Mouse (Mus musculus): ENCODE results near the gene Gbf1. TPM values are rescaled to one million over a fixed set of nuclear protein-coding genes. Genes with fewer than 3 reads are reported as not detected.
A peak's percentile ranks its signal among the peaks of the same experiment; 100 is the strongest.

Gbf1 gene
- total and polyA plus RNA-seq, 2 experiments, result 25.7 to 58.1 TPM

DNA sequence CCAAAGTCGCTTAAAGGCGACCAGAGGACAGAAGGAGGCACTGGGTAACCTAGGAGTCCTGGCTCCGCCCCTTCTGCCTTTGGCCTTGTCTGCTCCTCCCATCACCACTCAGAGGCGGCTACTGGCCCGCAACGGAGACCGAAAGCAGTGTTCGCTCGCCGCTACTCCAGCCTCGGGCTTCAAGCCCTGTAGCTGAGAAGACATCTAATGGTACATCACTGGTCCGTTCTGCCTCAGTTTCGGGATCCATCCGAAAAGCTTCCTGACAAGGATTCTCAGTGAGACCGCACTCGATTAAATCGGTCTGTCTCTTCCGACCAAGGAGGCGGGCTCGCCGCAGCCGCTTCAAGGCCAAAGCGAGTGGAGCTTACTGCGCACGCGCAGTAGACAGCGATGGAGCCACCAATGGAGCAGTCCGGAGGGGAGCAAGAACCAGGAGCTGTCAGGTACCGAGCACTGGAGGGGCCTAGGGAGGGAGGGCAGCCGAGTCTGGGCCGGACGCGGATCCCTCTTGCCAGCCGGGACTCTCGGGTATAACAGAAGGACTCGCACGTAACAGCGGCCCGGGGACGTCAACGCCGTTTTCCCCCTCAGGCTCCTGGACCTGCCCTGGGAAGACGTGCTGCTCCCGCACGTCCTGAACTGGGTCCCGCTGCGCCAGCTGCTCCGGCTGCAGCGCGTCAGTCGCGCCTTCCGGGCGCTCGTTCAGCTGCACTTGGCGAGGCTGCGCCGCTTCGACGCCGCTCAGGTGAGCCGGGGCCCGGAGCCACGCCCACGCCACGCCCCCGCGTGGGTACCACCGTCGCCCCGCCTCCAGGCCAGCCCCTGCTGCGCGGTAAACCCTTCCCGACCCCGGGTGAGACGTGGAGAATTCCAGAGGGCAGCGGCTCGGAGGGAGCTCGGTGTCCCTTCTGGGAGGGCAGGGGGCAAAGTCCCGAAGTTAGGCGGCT, 176.0 kb downstream of the Gbf1 start, which contains the start of gene Fbxl15:
TSS of gene Fbxl15 (plus strand) at position 104 of the 950 bp plus-strand sequence.
- under 1% methylated on average over 81 of the region's 81 CpGs for WGBS
- Histone ChIP-seq H3K4me1 (ENCODE audit: control insufficient read depth, insufficient read depth, low read length) (peaks cover 9% of the 10 kb centered on the region), H3K4me3 (ENCODE audit: insufficient read depth, low read depth, low read length) (peak within 1 kb of the TSS; percentile 69), H3K9ac (ENCODE audit: low read depth, low read length) (peak within 1 kb of the TSS; percentile 75), H3K79me2 (ENCODE audit: control insufficient read depth, insufficient read depth, low read length) (no peaks in the 10 kb centered on the region), H3K36me3 (ENCODE audit: control insufficient read depth, insufficient read depth, low read length) (no peaks in the 10 kb centered on the region), H3K27me3 (ENCODE audit: control insufficient read depth, insufficient read depth, low read length) (peaks cover 3% of the 10 kb centered on the region; the same call in 1 of the 2 replicates), H3K27ac (replicated peaks; ENCODE audit: insufficient read depth, low read depth, low read length) (peak within 1 kb of the TSS; percentile 70)
- peak; percentile 83 for DNase-seq (ENCODE audit: extremely low read depth, low read depth, low spot score)
- TF ChIP-seq POLR2A (IDR thresholded peaks at IDR 0.05; ENCODE audit: extremely low read depth, insufficient read depth, low read length) (peak; percentile 31), CTCF (IDR thresholded peaks at IDR 0.05; ENCODE audit: low read depth, low read length) (no peak)

DNA sequence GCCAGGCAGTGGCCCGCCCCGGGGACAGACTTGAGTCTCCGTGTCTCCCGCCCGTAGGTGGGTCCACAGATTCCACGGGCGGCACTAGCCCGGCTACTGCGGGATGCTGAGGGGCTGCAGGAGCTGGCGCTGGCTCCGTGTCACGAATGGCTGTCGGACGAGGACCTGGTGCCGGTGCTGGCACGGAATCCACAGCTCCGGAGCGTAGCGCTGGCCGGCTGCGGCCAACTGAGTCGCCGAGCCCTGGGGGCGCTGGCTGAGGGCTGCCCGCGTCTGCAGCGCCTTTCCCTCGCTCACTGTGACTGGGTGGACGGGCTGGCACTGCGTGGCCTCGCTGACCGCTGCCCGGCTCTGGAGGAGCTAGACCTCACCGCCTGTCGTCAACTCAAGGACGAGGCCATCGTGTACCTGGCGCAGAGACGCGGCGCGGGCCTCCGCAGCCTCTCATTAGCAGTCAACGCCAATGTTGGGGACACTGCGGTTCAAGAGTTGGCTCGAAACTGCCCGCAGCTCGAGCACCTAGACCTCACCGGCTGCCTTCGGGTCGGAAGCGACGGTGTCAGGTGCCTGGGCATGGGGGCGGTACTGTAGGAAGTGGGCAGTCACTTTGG, 176.8 kb downstream of the Gbf1 start:
- Histone ChIP-seq H3K36me3 (ENCODE audit: control insufficient read depth, insufficient read depth, low read length) (no peaks in the 10 kb centered on the region), H3K9ac (ENCODE audit: low read depth, low read length) (peak overlapping the region; percentile 75), H3K79me2 (ENCODE audit: control insufficient read depth, insufficient read depth, low read length) (no peaks in the 10 kb centered on the region), H3K27me3 (ENCODE audit: control insufficient read depth, insufficient read depth, low read length) (peaks cover 3% of the 10 kb centered on the region; the same call in 1 of the 2 replicates), H3K27ac (replicated peaks; ENCODE audit: insufficient read depth, low read depth, low read length) (peak overlapping the region; percentile 70; the same call in 1 of the 2 replicates), H3K4me3 (ENCODE audit: insufficient read depth, low read depth, low read length) (peak overlapping the region; percentile 69), H3K4me1 (ENCODE audit: control insufficient read depth, insufficient read depth, low read length) (peaks cover 9% of the 10 kb centered on the region)
- peak; percentile 5 for DNase-seq (ENCODE audit: extremely low read depth, low read depth, low spot score)
- 4% methylated on average over 54 of the region's 54 CpGs for WGBS
- no peak for TF ChIP-seq CTCF (IDR thresholded peaks at IDR 0.05; ENCODE audit: low read depth, low read length)
- TF ChIP-seq POLR2A (IDR thresholded peaks at IDR 0.05; ENCODE audit: extremely low read depth, insufficient read depth, low read length), result no peak

DNA sequence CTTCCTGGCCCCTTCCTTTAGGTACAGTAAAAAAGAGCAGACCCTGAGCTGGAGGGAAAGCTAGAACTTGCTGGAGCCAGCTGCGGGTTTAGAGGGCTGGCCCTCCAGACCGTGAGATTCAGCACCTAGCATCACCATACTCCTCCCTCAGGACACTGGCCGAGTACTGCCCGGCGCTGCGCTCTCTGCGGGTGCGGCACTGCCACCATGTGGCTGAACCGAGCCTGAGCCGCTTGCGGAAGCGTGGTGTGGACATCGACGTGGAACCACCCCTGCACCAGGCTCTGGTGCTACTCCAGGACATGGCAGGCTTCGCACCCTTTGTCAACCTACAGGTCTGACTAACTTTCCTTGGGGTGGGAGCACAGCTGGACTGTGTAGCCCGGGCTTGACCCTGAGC, 177.6 kb downstream of the Gbf1 start:
- H3K4me3 ChIP-seq (ENCODE audit: insufficient read depth, low read depth, low read length), result no peak overlapping the region
- H3K4me1 ChIP-seq (ENCODE audit: control insufficient read depth, insufficient read depth, low read length), result peaks cover 9% of the 10 kb centered on the region
- no peak overlapping the region for H3K9ac ChIP-seq (ENCODE audit: low read depth, low read length)
- WGBS, result 5% methylated on average over 16 of the region's 16 CpGs
- DNase-seq (ENCODE audit: extremely low read depth, low read depth, low spot score), result peak; percentile 54
- TF ChIP-seq POLR2A (IDR thresholded peaks at IDR 0.05; ENCODE audit: extremely low read depth, insufficient read depth, low read length) (no peak), CTCF (IDR thresholded peaks at IDR 0.05; ENCODE audit: low read depth, low read length) (peak; percentile 95)
- no peak overlapping the region for H3K27ac ChIP-seq (replicated peaks; ENCODE audit: insufficient read depth, low read depth, low read length)
- H3K36me3 ChIP-seq (ENCODE audit: control insufficient read depth, insufficient read depth, low read length), result no peaks in the 10 kb centered on the region
- no peaks in the 10 kb centered on the region for H3K79me2 ChIP-seq (ENCODE audit: control insufficient read depth, insufficient read depth, low read length)
- peaks cover 3% of the 10 kb centered on the region; the same call in 1 of the 2 replicates for H3K27me3 ChIP-seq (ENCODE audit: control insufficient read depth, insufficient read depth, low read length)

DNA sequence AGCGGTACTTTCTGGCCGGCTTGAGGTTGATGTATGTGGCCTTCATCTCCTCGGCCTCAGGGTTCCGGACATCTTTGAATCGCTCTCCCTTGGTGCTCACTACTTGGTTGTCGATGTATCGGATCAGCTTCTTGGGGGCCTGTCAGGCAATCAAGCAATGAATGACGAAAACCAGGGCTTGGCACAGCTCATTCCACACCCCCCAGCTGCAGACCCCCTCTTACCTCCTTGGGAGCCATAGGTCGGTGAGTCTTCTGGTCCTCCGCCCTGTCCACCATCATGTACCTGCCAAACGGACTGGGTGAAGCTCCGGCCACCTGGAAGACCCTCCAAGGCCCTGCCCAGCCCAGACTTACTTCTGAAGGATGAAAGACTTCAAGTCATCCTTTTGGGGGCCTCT, 178.4 kb downstream of the Gbf1 start:
- Histone ChIP-seq H3K27me3 (ENCODE audit: control insufficient read depth, insufficient read depth, low read length) (peaks cover 3% of the 10 kb centered on the region; the same call in 1 of the 2 replicates), H3K36me3 (ENCODE audit: control insufficient read depth, insufficient read depth, low read length) (no peaks in the 10 kb centered on the region), H3K4me1 (ENCODE audit: control insufficient read depth, insufficient read depth, low read length) (peaks cover 9% of the 10 kb centered on the region), H3K9ac (ENCODE audit: low read depth, low read length) (no peak overlapping the region), H3K4me3 (ENCODE audit: insufficient read depth, low read depth, low read length) (no peak overlapping the region), H3K27ac (replicated peaks; ENCODE audit: insufficient read depth, low read depth, low read length) (no peak overlapping the region), H3K79me2 (ENCODE audit: control insufficient read depth, insufficient read depth, low read length) (no peaks in the 10 kb centered on the region)
- WGBS, result 92% methylated on average over 12 of the region's 12 CpGs
- TF ChIP-seq POLR2A (IDR thresholded peaks at IDR 0.05; ENCODE audit: extremely low read depth, insufficient read depth, low read length) (no peak), CTCF (IDR thresholded peaks at IDR 0.05; ENCODE audit: low read depth, low read length) (no peak)
- no peak for DNase-seq (ENCODE audit: extremely low read depth, low read depth, low spot score)

DNA sequence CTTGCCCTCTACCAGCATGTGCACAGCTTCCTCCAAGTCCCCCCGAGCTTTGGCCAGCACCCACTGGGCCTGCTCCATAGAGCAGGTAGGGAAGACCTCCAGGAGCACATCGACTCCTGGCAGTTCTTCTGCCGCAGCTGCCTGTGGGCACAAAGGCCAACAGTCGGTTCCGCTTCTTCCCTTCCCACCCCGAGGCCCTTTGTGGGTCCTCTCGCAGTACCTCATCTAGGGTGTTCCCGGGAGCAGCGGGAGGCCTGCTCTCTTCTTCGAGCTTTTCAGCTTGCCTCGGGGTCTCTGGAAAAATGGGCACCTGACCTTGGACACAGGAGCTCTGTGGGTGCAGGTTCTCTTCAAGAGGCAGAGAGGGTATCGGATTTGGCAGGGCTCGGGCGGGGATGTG, 179.0 kb downstream of the Gbf1 start:
- Histone ChIP-seq H3K9ac (ENCODE audit: low read depth, low read length) (no peak overlapping the region), H3K4me1 (ENCODE audit: control insufficient read depth, insufficient read depth, low read length) (peaks cover 9% of the 10 kb centered on the region), H3K79me2 (ENCODE audit: control insufficient read depth, insufficient read depth, low read length) (no peaks in the 10 kb centered on the region), H3K36me3 (ENCODE audit: control insufficient read depth, insufficient read depth, low read length) (no peaks in the 10 kb centered on the region), H3K4me3 (ENCODE audit: insufficient read depth, low read depth, low read length) (no peak overlapping the region), H3K27me3 (ENCODE audit: control insufficient read depth, insufficient read depth, low read length) (0 out of 2 replicates have a peak, but pooled peaks cover 3% of the 10 kb centered on the region), H3K27ac (replicated peaks; ENCODE audit: insufficient read depth, low read depth, low read length) (no peak overlapping the region)
- TF ChIP-seq POLR2A (IDR thresholded peaks at IDR 0.05; ENCODE audit: extremely low read depth, insufficient read depth, low read length) (no peak), CTCF (IDR thresholded peaks at IDR 0.05; ENCODE audit: low read depth, low read length) (no peak)
- WGBS, result 94% methylated on average over 14 of the region's 14 CpGs
- DNase-seq (ENCODE audit: extremely low read depth, low read depth, low spot score), result no peak

Measured in liver, adult 2 months (tissue).